Mouse (Mus musculus) forebrain, embryonic 14.5 days (tissue): ENCODE results near the gene Tspan32. TPM values are rescaled to one million over a fixed set of nuclear protein-coding genes. Genes with fewer than 3 reads are reported as not detected.

Experiments
- ATAC-seq: fragments of 200-750 bp; cut with Nextera tagmentation; 2 replicates; pipeline ENCODE4 v1.8.0; 2017; ENCODE audit warnings: mild to moderate bottlenecking, moderate library complexity
- DNase-seq: peaks from one replicate; pipeline ENCODE4 v3.0.0-alpha.2; 2015; ENCODE audit warnings: low spot score
- H3K27ac ChIP-seq: fragments of 300-500 bp; sonication (generic); 2 replicates; pipeline ENCODE4 v1.5.1; 2014; ENCODE audit warnings: low read depth, mild to moderate bottlenecking, control low read depth, low read length, moderate library complexity
- H3K27me3 ChIP-seq: fragments of 300-500 bp; sonication (generic); replicated peaks from 2 replicates; pipeline ENCODE4 v1.6.1; 2014; ENCODE audit warnings: low read length, control low read depth, mixed read lengths; ENCODE audit not compliant: control insufficient read depth, insufficient read depth
- H3K36me3 ChIP-seq: fragments of 300-500 bp; sonication (generic); 2 replicates; pipeline ENCODE4 v1.6.1; 2014; ENCODE audit warnings: low read length, control low read depth; ENCODE audit not compliant: control insufficient read depth, insufficient read depth
- H3K4me1 ChIP-seq: fragments of 300-500 bp; sonication (generic); 2 replicates; pipeline ENCODE4 v1.6.1; 2014; ENCODE audit warnings: antibody characterized with exemption, low read length, control low read depth; ENCODE audit not compliant: control insufficient read depth, insufficient read depth
- H3K4me2 ChIP-seq: fragments of 300-500 bp; sonication (generic); 2 replicates; pipeline ENCODE4 v1.6.1; 2014; ENCODE audit warnings: mild to moderate bottlenecking, control low read depth, low read length
- H3K4me3 ChIP-seq: fragments of 300-500 bp; sonication (generic); 2 replicates; pipeline ENCODE4 v1.5.1; 2014; ENCODE audit warnings: low read depth, low read length, control low read depth
- H3K9ac ChIP-seq: fragments of 300-500 bp; sonication (generic); 2 replicates; pipeline ENCODE4 v1.6.1; 2014; ENCODE audit warnings: mild to moderate bottlenecking, low read length, control low read depth, moderate library complexity
- H3K9me3 ChIP-seq: fragments of 300-500 bp; sonication (generic); replicated peaks from 2 replicates; pipeline ENCODE4 v1.6.1; 2016; ENCODE audit warnings: low read length, control low read depth, mixed read lengths; ENCODE audit not compliant: control insufficient read depth
- WGBS: fragments of 180-500 bp; shearing (Covaris S2); extraction: QIAGEN DNeasy Blood & Tissue Kit; methylation state at CpG from one replicate; pipeline ENCODE4 v1.1.7; 2014; 5-methylcytosine and 5-hydroxymethylcytosine counted together
- polyA plus RNA-seq: library from polyadenylated mRNA; unstranded; fragments of >200 nt; fragmentation: Nextera tagmentation; extraction: Ambion mirVana; gene quantifications from 2 replicates; pipeline ENCODE4 v1.2.1, GENCODE M21; 2014

Tspan32 gene
- polyA plus RNA-seq, 1 experiment from 2014 or later: 0.61 TPM

DNA sequence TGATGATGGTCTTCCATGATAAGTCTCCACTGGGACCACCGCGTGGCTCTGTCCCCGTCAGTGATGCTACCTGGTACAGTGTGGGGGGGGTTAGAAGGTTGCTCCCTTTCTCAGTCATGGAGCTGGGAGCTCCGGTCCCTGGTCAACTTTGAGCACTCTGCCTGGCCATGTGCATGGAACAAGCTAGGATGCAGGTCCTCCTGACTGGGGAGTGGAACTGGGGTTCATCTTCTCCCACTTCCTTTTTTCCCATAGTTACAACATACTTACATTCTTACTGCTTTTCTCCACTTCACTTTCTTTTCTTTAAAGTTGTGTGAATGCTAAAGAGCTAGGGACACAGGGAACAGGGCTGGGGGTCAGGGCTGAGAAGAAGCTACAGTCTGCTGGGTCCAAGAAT is 19.7 kb upstream of the Tspan32 start:
- Histone ChIP-seq H3K36me3 (no peaks in the 10 kb centered on the region), H3K9ac (no peak overlapping the region), H3K4me1 (no peaks in the 10 kb centered on the region), H3K4me3 (no peak overlapping the region), H3K4me2 (no peak overlapping the region), H3K9me3 (no peaks in the 10 kb centered on the region), H3K27ac (no peak overlapping the region), H3K27me3 (no peaks in the 10 kb centered on the region)
- DNase-seq (no peak), ATAC-seq (no peak)
- 96% methylated on average over 4 of the region's 4 CpGs for WGBS

DNA sequence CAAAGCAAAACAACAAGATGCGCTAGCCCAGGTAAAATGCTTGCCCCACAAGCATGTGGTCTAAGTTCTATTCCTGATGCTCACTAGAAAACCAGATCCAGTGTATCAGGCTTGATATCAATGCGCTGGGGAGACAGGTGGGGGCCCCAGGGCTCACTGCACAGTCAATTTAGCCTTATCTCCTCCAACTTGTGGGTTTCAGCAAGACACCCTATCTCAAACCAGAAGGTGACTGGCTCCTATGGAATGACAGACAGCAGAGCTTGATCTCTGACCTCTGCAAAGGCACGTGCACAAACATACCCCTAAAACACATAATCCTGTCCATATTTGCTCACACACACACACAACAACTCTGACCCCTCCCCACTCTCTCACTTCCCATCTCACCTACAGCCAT is 17.1 kb upstream of the Tspan32 start:
- ATAC-seq: no peak
- 88% methylated on average over 3 of the region's 3 CpGs for WGBS
- H3K9ac ChIP-seq: no peak overlapping the region

DNA sequence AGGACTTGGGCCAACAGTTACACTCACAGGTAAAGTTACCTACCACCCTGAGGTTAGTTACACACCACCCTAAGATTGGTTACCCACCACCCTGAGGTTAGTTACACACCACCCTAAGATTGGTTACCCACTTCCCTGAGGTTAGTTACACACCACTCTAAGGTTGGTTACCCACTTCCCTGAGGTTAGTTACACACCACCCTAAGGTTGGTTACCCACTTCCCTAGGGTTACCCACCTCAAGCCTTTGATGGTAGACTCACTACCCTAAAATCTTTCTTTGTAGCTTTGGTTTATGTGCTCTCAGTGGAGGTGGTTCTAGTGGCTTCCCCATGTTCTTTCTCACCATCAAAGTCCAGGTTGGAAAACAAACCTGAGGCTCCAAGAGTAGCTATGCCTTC is 9.8 kb upstream of the Tspan32 start:
- Histone ChIP-seq H3K4me2 (no peak overlapping the region), H3K9ac (no peak overlapping the region), H3K36me3 (no peaks in the 10 kb centered on the region), H3K4me1 (no peaks in the 10 kb centered on the region), H3K4me3 (no peak overlapping the region), H3K27ac (no peak overlapping the region), H3K9me3 (no peaks in the 10 kb centered on the region), H3K27me3 (no peaks in the 10 kb centered on the region)
- DNase-seq: no peak
- ATAC-seq: no peak

More for the DNA sequence above, 17.1 kb upstream of the Tspan32 start:
- H3K9me3 ChIP-seq: no peaks in the 10 kb centered on the region
- no peaks in the 10 kb centered on the region for H3K4me1 ChIP-seq
- no peak overlapping the region for H3K27ac ChIP-seq
- no peaks in the 10 kb centered on the region for H3K36me3 ChIP-seq
- no peak overlapping the region for H3K4me2 ChIP-seq
- H3K27me3 ChIP-seq: no peaks in the 10 kb centered on the region
- H3K4me3 ChIP-seq: no peak overlapping the region
- DNase-seq: no peak

DNA sequence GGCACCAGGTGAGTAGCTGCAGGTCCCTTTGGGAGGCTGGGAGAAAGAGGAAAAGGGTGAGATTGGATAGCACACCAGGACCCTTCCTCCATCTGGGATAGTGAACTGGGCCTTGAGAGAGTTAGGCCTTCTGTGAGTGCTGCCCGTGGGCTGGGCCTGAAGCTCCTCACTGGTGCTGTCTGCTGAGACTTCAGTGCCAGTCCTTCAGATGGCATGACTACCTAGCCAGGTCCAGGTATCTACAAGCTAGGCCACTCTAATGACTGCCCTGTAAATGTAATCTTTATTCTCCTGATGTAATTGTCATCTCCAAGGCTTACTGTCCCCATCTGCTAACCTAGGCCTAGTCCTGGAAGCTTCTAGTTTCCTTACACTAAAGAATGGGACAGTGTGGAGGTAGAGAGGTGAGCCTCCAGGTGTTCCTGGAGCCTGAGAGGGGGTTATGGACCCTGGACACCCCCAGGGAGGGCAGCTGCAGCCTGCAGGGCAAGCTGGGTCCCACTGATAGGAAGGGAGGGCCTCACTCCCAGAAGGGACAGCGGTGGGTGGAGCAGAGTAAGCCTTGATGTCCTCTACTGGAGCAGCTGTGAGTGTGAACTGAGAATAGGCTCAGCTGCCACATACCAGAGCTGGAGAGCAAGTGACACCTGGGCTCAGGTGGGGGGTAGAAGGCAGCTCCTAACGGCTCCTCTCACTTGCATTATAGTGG is 9.1 kb upstream of the Tspan32 start:
- DNase-seq (no peak), ATAC-seq (no peak)
- no peaks in the 10 kb centered on the region for H3K9me3 ChIP-seq
- H3K27ac ChIP-seq: no peak overlapping the region
- no peaks in the 10 kb centered on the region for H3K36me3 ChIP-seq
- H3K9ac ChIP-seq: no peak overlapping the region
- no peak overlapping the region for H3K4me3 ChIP-seq
- H3K4me1 ChIP-seq: no peaks in the 10 kb centered on the region
- no peak overlapping the region for H3K4me2 ChIP-seq
- no peaks in the 10 kb centered on the region for H3K27me3 ChIP-seq
- 84% methylated on average over 3 of the region's 3 CpGs for WGBS

DNA sequence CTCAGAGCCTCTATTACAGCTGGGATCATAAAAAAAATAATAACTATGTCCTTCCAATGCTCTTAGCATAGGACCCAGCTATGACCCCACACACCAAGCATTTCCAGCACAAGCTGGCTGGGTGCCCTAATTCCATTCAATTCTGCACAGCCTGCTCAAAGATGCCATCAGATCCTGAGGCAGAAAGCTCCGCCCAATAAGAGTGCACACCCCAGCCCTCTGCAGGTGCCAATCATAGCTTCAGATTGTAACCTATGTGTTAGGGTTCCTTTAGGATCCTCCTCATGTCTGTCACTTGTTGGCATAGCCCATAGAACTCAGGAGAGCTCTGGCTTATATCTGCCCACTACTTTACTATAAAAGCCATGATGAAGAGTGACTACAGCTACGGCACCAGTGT is 7.8 kb upstream of the Tspan32 start:
- Histone ChIP-seq H3K4me3 (no peak overlapping the region), H3K36me3 (no peaks in the 10 kb centered on the region), H3K27ac (no peak overlapping the region), H3K9ac (no peak overlapping the region), H3K9me3 (no peaks in the 10 kb centered on the region), H3K27me3 (no peaks in the 10 kb centered on the region), H3K4me2 (no peak overlapping the region), H3K4me1 (no peaks in the 10 kb centered on the region)
- ATAC-seq (no peak), DNase-seq (no peak)
- 73% methylated on average over 2 of the region's 2 CpGs for whole genome bisulfite sequencing

DNA sequence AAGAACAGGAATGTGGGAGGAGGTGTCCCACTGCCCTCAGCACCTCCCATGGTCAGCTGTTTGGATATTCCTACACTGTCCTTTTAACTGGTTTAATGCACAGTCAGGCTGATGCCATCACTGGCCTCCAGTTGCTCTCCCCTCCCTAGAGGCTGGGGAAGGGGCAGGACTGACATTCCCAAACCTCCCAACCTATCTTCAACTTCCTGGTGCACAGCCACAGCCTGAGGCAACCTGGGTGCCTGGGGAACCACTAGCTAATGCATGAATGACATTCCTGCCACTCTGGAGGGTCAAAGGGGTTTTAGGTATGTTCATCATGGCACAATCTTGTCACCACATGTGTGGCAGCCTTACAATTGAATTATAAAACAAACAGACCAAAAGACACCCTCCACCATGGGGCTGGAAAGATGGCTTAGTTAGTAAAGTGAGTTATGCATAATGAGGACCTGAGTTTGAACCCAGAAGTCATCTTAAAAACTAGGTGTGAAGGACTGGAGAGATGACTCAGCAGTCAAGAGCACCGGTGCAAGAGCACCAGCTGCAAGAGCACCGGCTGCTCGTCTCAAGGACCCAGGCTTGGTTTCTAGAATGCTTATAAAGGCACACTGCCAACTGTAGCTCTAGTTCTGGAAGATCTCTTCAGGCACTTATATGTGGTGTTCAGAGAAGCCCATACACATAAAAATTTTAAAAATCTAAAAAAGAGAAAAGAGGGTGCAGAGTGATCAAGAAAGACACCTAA is 7.3 kb upstream of the Tspan32 start:
- Histone ChIP-seq H3K9me3 (no peaks in the 10 kb centered on the region), H3K4me2 (no peak overlapping the region), H3K27me3 (no peaks in the 10 kb centered on the region), H3K27ac (no peak overlapping the region), H3K4me3 (no peak overlapping the region), H3K36me3 (no peaks in the 10 kb centered on the region), H3K9ac (no peak overlapping the region), H3K4me1 (no peaks in the 10 kb centered on the region)
- 87% methylated on average over 3 of the region's 3 CpGs for WGBS
- ATAC-seq (no peak), DNase-seq (no peak)

DNA sequence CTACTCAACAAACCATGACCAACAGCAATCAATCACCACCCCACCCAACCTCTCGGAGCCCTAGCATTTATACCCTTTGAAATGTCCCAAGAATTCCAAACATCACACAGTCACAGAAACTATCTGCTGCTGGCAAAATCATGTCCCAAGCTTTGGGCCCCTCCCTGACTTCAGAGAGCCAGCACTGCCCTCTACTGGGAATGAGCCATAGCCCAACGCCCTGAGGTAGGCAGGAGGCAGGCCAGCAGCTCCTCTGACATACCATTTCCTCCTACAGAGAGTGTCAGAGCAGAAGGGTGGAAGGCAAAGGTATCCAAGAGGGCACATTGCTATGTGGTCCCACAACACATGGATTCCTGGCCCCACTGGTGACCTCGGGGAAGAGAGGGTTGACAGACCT is 2.2 kb upstream of the Tspan32 start:
- 47% methylated on average over 3 of the region's 3 CpGs for WGBS
- ATAC-seq (no peak), DNase-seq (no peak)
- no peaks in the 10 kb centered on the region for H3K27me3 ChIP-seq
- H3K9me3 ChIP-seq: no peaks in the 10 kb centered on the region
- no peak overlapping the region for H3K27ac ChIP-seq
- H3K36me3 ChIP-seq: no peaks in the 10 kb centered on the region
- no peak overlapping the region for H3K9ac ChIP-seq
- no peak overlapping the region for H3K4me3 ChIP-seq
- H3K4me2 ChIP-seq: no peak overlapping the region
- H3K4me1 ChIP-seq: 0 out of 2 replicates have a peak, but pooled peaks cover 3% of the 10 kb centered on the region

DNA sequence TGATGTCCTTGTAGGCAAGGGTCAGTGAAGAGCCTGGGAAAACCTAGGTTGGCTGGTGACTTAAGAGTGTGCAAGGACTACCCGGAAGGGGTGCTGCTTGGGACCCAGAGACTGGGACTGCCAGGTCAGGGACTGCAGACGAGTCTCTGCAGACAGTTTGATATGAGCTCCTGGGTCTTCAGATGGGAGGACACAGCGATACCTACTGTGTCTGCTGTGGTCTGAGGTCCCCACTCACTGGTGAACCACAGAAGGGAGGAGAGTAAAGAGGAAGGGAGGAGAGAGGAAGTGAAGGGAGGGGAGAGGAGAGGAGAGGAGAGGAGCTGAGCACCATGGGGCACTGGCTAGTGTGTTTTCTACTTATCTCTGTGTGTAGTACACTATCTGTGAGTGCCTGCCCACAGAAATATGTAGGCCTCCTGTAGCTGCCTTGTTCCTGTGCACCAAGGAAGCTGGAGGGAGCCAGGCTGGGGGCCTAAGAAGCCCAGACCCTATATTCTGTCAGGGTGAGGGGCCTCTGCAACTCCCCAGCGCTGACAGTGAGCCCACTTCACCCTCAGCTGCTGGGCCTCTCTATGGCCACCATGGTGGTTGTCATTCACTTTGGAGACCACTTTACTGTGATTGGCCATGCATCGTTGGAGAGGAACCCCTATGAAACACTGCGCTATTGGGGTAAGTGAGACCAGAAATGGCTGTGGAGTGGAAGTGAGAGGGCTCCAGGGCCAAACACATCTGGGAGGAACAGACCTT is 674 bp downstream of the Tspan32 start:
- no peak for DNase-seq
- Histone ChIP-seq H3K9ac (no peak overlapping the region), H3K36me3 (no peaks in the 10 kb centered on the region), H3K27ac (no peak overlapping the region), H3K4me2 (no peak overlapping the region), H3K9me3 (no peaks in the 10 kb centered on the region), H3K4me1 (0 out of 2 replicates have a peak, but pooled peaks cover 10% of the 10 kb centered on the region), H3K4me3 (no peak overlapping the region), H3K27me3 (no peaks in the 10 kb centered on the region)
- ATAC-seq: no peak
- WGBS: 89% methylated on average over 6 of the region's 6 CpGs
